Mouse (Mus musculus) forebrain, postnatal 0 days (tissue): ENCODE measurements around the gene Gch1. TPM values are rescaled to one million over a fixed set of nuclear protein-coding genes. Genes with fewer than 3 reads are reported as not detected.

Source experiments
- ATAC-seq: fragments of 200-750 bp; cut with Nextera tagmentation; 2 replicates; pipeline ENCODE4 v1.8.0; 2017; ENCODE audit warnings: mild to moderate bottlenecking, moderate library complexity
- DNase-seq: peaks from one replicate; pipeline ENCODE4 v3.0.0-alpha.2; 2015
- H3K27ac ChIP-seq: fragments of 300-500 bp; sonication (generic); 2 replicates; pipeline ENCODE4 v1.5.1; 2014; ENCODE audit warnings: low read depth, mild to moderate bottlenecking, antibody characterized with exemption, low read length, moderate library complexity, mixed read lengths
- H3K27me3 ChIP-seq: fragments of 300-500 bp; sonication (generic); 2 replicates; pipeline ENCODE4 v1.6.1; 2014; ENCODE audit warnings: mild to moderate bottlenecking, low read length, mixed read lengths; ENCODE audit not compliant: insufficient read depth
- H3K36me3 ChIP-seq: fragments of 300-500 bp; sonication (generic); 2 replicates; pipeline ENCODE4 v1.6.1; 2014; ENCODE audit warnings: mild to moderate bottlenecking, moderate library complexity; ENCODE audit not compliant: insufficient read depth
- H3K4me1 ChIP-seq: fragments of 300-500 bp; sonication (generic); 2 replicates; pipeline ENCODE4 v1.6.1; 2014; ENCODE audit warnings: antibody characterized with exemption; ENCODE audit not compliant: insufficient read depth
- H3K4me2 ChIP-seq: fragments of 300-500 bp; sonication (generic); 2 replicates; pipeline ENCODE4 v1.6.1; 2014; ENCODE audit warnings: low read depth, mild to moderate bottlenecking, moderate library complexity
- H3K4me3 ChIP-seq: fragments of 300-500 bp; sonication (generic); 2 replicates; pipeline ENCODE4 v1.5.1; 2014; ENCODE audit warnings: low read depth, low read length, mixed read lengths
- H3K9ac ChIP-seq: fragments of 300-500 bp; sonication (generic); 2 replicates; pipeline ENCODE4 v1.6.1; 2014; ENCODE audit warnings: mild to moderate bottlenecking
- H3K9me3 ChIP-seq: fragments of 300-500 bp; sonication (generic); 2 replicates; pipeline ENCODE4 v1.6.1; 2016; ENCODE audit warnings: low read length
- CTCF ChIP-seq: sonication (generic); IDR thresholded peaks from 2 replicates; pipeline ENCODE4 v1.5.1; 2016; ENCODE audit warnings: antibody characterized with exemption, control low read depth, low read depth
- WGBS: fragments of 180-500 bp; shearing (Covaris S2); extraction: QIAGEN DNeasy Blood & Tissue Kit; methylation state at CpG from one replicate; pipeline ENCODE4 v1.1.7; 2014; 5-methylcytosine and 5-hydroxymethylcytosine counted together
- polyA plus RNA-seq: library from polyadenylated mRNA; unstranded; fragments of >200 nt; fragmentation: Nextera tagmentation; extraction: Ambion mirVana; gene quantifications from 2 replicates; pipeline ENCODE4 v1.2.1, GENCODE M21; 2015
- total RNA-seq: library from RNA; depleted of rRNA; stranded (reverse); fragments of >200 nt; gene quantifications from 2 replicates; pipeline ENCODE4 v1.2.3, GENCODE M21; 2014

Gch1 gene
- total and polyA plus RNA-seq, 2 experiments from 2014 or later: 1.7 to 3.8 TPM

DNA sequence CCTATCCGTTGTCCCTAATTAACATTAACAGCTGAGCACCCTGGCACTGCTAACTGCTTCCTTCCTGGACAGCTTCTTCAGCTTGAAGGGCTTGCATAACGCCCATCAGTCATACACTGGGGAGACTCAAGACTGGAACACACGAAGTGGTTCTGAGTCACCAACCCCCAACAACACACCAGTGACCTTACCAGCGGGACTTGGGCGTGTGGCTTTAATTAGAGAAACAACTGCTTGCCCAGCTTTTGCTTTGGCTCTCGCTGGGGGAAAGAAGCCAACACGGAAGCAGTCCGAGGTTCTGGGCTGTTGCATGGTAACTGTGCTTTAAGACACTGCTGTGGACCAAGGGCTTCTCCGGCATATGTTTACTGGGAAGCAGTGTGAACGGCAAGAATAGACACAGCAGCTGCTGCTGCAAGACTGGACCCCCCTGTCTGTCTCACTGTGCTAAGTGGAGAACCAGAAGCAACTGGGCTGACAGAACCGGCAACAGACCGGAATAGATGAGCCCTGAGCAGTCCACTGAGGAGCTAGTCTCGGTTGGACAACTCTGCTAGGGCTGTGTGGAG, 11.3 kb downstream of the Gch1 start:
- Histone ChIP-seq H3K4me1 (peaks cover 6% of the 10 kb centered on the region; the same call in 1 of the 2 replicates), H3K4me3 (no peak overlapping the region), H3K27me3 (peaks cover 4% of the 10 kb centered on the region; the same call in 1 of the 2 replicates), H3K27ac (no peak overlapping the region), H3K9ac (no peak overlapping the region), H3K4me2 (peak overlapping the region; percentile 10; the same call in 1 of the 2 replicates), H3K9me3 (no peaks in the 10 kb centered on the region), H3K36me3 (no peaks in the 10 kb centered on the region)
- ATAC-seq (peak; percentile 88), DNase-seq (peak; percentile 18)
- TF ChIP-seq CTCF: no peak
- 42% methylated on average over 13 of the region's 13 CpGs for WGBS

DNA sequence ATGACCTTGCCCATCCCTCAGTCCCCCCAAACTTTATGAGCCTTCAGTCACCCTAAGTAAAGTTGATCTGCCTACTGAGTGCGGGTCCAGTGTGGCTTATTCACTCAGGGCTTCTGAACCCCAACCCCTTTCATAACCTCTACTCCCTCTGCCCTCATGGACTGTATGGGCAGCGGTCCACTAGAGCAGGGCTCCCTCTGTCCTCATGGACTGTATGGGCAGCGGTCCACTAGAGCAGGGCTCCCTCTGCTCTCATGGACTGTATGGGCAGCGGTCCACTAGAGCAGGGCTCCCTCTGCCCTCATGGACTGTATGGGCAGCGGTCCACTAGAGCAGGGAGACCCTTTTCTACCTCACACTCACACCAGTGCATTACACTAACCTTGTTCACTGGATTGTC, 13.0 kb downstream of the Gch1 start:
- no peak for TF ChIP-seq CTCF
- WGBS: 92% methylated on average over 5 of the region's 5 CpGs

DNA sequence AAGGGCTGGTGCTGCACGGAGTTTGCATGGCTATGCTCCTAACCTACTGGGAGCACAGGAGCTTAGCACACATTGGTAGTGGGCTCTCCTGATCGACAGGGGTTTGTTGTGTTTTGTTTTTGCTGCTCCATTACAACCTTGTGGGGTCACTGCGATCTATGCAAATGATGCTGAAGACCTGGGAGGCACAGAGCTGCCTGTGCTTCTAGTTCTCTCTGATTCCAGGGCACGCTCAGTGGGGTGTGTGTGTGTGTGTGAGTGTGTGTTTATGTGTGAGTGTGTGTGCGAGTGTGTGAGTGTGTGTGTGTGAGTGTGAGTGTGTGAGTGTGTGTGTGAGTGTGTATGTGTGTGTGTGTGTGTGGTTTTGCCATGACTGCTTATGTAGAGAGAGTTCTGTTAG, 14.1 kb downstream of the Gch1 start:
- Histone ChIP-seq H3K9me3 (no peaks in the 10 kb centered on the region), H3K4me3 (no peak overlapping the region), H3K4me1 (peaks cover 6% of the 10 kb centered on the region; the same call in 1 of the 2 replicates), H3K27me3 (no peaks in the 10 kb centered on the region; the same call in 1 of the 2 replicates), H3K9ac (no peak overlapping the region), H3K27ac (no peak overlapping the region), H3K4me2 (no peak overlapping the region), H3K36me3 (no peaks in the 10 kb centered on the region)
- 76% methylated on average over 5 of the region's 5 CpGs for WGBS
- no peak for TF ChIP-seq CTCF
- no peak for ATAC-seq
- no peak for DNase-seq

More for the DNA sequence above, 13.0 kb downstream of the Gch1 start:
- Histone ChIP-seq H3K4me2 (no peak overlapping the region), H3K4me1 (peaks cover 6% of the 10 kb centered on the region; the same call in 1 of the 2 replicates), H3K9ac (no peak overlapping the region), H3K36me3 (no peaks in the 10 kb centered on the region), H3K9me3 (no peaks in the 10 kb centered on the region), H3K4me3 (no peak overlapping the region), H3K27me3 (no peaks in the 10 kb centered on the region; the same call in 1 of the 2 replicates), H3K27ac (no peak overlapping the region)
- DNase-seq (no peak), ATAC-seq (no peak)

DNA sequence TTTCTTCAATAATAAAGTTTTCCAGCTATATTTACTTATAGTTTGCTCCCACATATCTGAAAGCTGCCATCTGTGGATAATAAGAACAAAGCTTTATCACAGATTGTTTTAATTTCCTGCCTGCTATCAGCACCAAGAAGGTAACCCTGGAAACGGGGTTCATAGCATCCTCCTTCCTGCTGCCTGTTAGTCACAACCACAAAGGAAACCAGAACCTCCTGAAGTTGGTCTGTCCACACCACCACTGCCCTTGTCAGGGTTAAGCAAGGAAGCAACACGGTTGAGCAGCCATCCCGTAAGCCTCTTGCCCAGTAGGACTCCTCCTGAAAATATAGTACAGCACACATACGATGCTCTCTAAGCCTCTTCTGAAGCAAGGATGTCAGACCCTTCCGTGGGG, 17.1 kb downstream of the Gch1 start:
- Histone ChIP-seq H3K36me3 (no peaks in the 10 kb centered on the region), H3K9ac (no peak overlapping the region), H3K4me3 (no peak overlapping the region), H3K4me2 (no peak overlapping the region), H3K9me3 (no peaks in the 10 kb centered on the region), H3K27me3 (no peaks in the 10 kb centered on the region), H3K27ac (no peak overlapping the region), H3K4me1 (no peaks in the 10 kb centered on the region)
- no peak for TF ChIP-seq CTCF
- no peak for ATAC-seq
- DNase-seq: no peak
- 80% methylated on average over 5 of the region's 5 CpGs for WGBS

GRCm38 (mm10) chr14:47170499-47171109, 18.6 kb downstream of the Gch1 start:
- no peak overlapping the region for H3K4me2 ChIP-seq
- no peaks in the 10 kb centered on the region for H3K27me3 ChIP-seq
- H3K27ac ChIP-seq: no peak overlapping the region
- H3K36me3 ChIP-seq: no peaks in the 10 kb centered on the region
- DNase-seq (no peak), ATAC-seq (no peak)
- H3K4me3 ChIP-seq: no peak overlapping the region
- no peak for TF ChIP-seq CTCF
- no peaks in the 10 kb centered on the region for H3K4me1 ChIP-seq
- 55% methylated on average over 3 of the region's 3 CpGs for WGBS
- no peak overlapping the region for H3K9ac ChIP-seq
- H3K9me3 ChIP-seq: no peaks in the 10 kb centered on the region

DNA sequence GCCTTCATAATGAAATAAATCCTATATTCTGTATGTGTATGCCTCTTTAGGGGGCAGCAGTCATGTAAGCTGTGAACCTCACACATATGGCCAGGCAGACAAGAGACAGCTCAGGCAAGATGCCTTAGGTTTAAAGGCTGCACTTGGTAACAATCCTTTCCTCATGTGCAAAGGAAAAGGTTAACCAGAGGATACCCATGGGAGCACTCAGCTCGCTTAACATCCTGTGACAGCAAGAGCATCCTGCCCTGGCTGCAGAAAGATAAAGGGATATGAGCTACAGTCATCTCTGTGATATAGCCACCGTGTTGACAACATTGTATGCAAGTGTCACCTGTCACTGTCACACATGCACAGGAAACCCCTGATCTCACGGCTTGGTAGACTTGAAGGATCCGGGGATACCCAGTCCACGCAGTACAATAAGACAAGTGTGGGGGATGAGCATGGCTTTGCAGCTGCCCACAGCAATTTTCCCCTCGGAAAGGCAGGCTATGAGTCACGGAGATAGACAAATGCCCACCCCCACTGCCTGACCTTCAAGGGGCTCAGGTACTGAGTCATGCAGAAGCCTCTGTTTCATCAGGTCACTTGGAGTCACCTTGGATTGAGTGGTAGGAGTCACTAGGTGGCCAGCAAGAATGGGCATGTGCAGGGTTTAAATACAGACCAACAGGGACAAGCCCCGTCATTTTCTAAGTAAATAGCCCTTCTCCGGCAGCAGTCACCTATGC, 19.4 kb downstream of the Gch1 start:
- 86% methylated on average over 9 of the region's 9 CpGs for WGBS
- Histone ChIP-seq H3K4me2 (no peak overlapping the region), H3K4me1 (no peaks in the 10 kb centered on the region), H3K27ac (no peak overlapping the region), H3K9me3 (no peaks in the 10 kb centered on the region), H3K4me3 (no peak overlapping the region), H3K9ac (no peak overlapping the region), H3K27me3 (no peaks in the 10 kb centered on the region), H3K36me3 (no peaks in the 10 kb centered on the region)
- DNase-seq (no peak), ATAC-seq (no peak)
- no peak for TF ChIP-seq CTCF

GRCm38 (mm10) chr14:47165741-47166140, 23.5 kb downstream of the Gch1 start:
- ATAC-seq: no peak
- WGBS: 91% methylated on average over 5 of the region's 5 CpGs

More at GRCm38 (mm10) chr14:47165741-47166140, 23.5 kb downstream of the Gch1 start:
- Histone ChIP-seq H3K4me2 (no peak overlapping the region), H3K36me3 (no peaks in the 10 kb centered on the region), H3K4me1 (no peaks in the 10 kb centered on the region), H3K27ac (no peak overlapping the region), H3K4me3 (no peak overlapping the region), H3K9me3 (no peaks in the 10 kb centered on the region), H3K27me3 (no peaks in the 10 kb centered on the region), H3K9ac (no peak overlapping the region)
- no peak for TF ChIP-seq CTCF
- DNase-seq: no peak
